Mouse (Mus musculus) 3134 (cell line): ENCODE measurements at regions not wholly inside any gene's neighbourhood (a gene's known extent, or its start where the extent isn't known, plus 50 kb on each side); places are given as distances from the start of the nearest gene placed in this dataset.

Source experiments
- DNase-seq: peaks from one replicate; pipeline ENCODE4 v3.0.0-alpha.2; 2011; ENCODE audit warnings: low spot score; ENCODE audit not compliant: insufficient read length; ENCODE audit errors: extremely low read depth

- peak; percentile 65 for DNase-seq
These were observed 289.7 kb upstream of the Xylt1 start for GRCm38 (mm10) chr7:117090911-117091550.

GRCm38 (mm10) chr7:117092860-117093259 is 287.9 kb upstream of the Xylt1 start:
- no peak for DNase-seq

GRCm38 (mm10) chr7:117097618-117098017 is 283.2 kb upstream of the Xylt1 start:
- DNase-seq: no peak

- no peak for DNase-seq
These were observed 281.7 kb upstream of the Xylt1 start for GRCm38 (mm10) chr7:117099041-117099440.

GRCm38 (mm10) chr7:117103035-117103434 is 277.7 kb upstream of the Xylt1 start:
- no peak for DNase-seq

- DNase-seq: no peak
These were observed 274.0 kb upstream of the Xylt1 start for GRCm38 (mm10) chr7:117106691-117107191.

GRCm38 (mm10) chr7:117108391-117108790 is 272.4 kb upstream of the Xylt1 start:
- DNase-seq: no peak

- peak; percentile 3 for DNase-seq
These were observed 253.1 kb upstream of the Xylt1 start for GRCm38 (mm10) chr7:117127728-117128127.

GRCm38 (mm10) chr7:117134869-117135268 is 245.9 kb upstream of the Xylt1 start:
- DNase-seq: no peak

- no peak for DNase-seq
These were observed 242.1 kb upstream of the Xylt1 start for GRCm38 (mm10) chr7:117138681-117139080.

- no peak for DNase-seq
These were observed 241.4 kb upstream of the Xylt1 start for GRCm38 (mm10) chr7:117139245-117139970.

GRCm38 (mm10) chr7:117139971-117140247 is 240.9 kb upstream of the Xylt1 start:
- DNase-seq: no peak

- no peak for DNase-seq
These were observed 234.0 kb upstream of the Xylt1 start for GRCm38 (mm10) chr7:117146809-117147208.

- no peak for DNase-seq
These were observed 230.4 kb upstream of the Xylt1 start for GRCm38 (mm10) chr7:117150355-117150754.

GRCm38 (mm10) chr7:117153826-117154550 is 226.8 kb upstream of the Xylt1 start:
- no peak for DNase-seq

GRCm38 (mm10) chr7:117161193-117161908 is 219.4 kb upstream of the Xylt1 start:
- DNase-seq: no peak

- no peak for DNase-seq
These were observed 205.9 kb upstream of the Xylt1 start for GRCm38 (mm10) chr7:117174811-117175422.

GRCm38 (mm10) chr7:117184011-117184410 is 196.8 kb upstream of the Xylt1 start:
- no peak for DNase-seq

GRCm38 (mm10) chr7:117185891-117186290 is 194.9 kb upstream of the Xylt1 start:
- DNase-seq: no peak

- no peak for DNase-seq
These were observed 184.2 kb upstream of the Xylt1 start for GRCm38 (mm10) chr7:117196611-117197010.

- DNase-seq: no peak
These were observed 154.5 kb upstream of the Xylt1 start for GRCm38 (mm10) chr7:117226294-117226693.
